ENCODE assay signal across 9 mouse cellular contexts in genomic region chr1:177259038-177259600, GRCm38 (mm10). TPM values are rescaled to one million over a fixed set of nuclear protein-coding genes. Genes with fewer than 3 reads are reported as not detected.
DNase-seq lines count a peak whose midpoint lies in the region; ATAC-seq and TF ChIP-seq lines count a peak whose summit lies in the region.
"Had no signal": no experiment of that assay in that cellular context is flagged by ENCODE, and none has a peak within 500 bp of the region (broad histone marks: within the 10 kb centered on the region; RNA-seq: fewer than 3 reads in every experiment).

No protein-coding gene starts in this region.

- H3K36me3 ChIP-seq in kidney, adult 2 months (ENCODE audit: control insufficient read depth, insufficient read depth, low read length), result no peaks in the 10 kb centered on the region
- no peaks in the 10 kb centered on the region for H3K36me3 ChIP-seq in ES-E14 (ENCODE audit: control insufficient read depth, insufficient read depth, low read length, poor library complexity, severe bottlenecking)
- H3K36me3 ChIP-seq in hindbrain, embryonic 11.5 days (ENCODE audit: control insufficient read depth, insufficient read depth, low read length), result no peaks in the 10 kb centered on the region
- no peaks in the 10 kb centered on the region for H3K36me3 ChIP-seq in midbrain, embryonic 14.5 days (ENCODE audit: control insufficient read depth, insufficient read depth, low read length)

- no peak overlapping the region for H3K27ac ChIP-seq in kidney, adult 2 months (ENCODE audit: insufficient read depth, low read depth, low read length)
- H3K27ac ChIP-seq in ES-E14 (ENCODE audit: insufficient read depth, low read depth, low read length, poor library complexity, severe bottlenecking), result no peak overlapping the region
- H3K27ac ChIP-seq in hindbrain, embryonic 11.5 days (ENCODE audit: low read depth, low read length), result peak overlapping the region; percentile 100
- H3K27ac ChIP-seq in midbrain, embryonic 14.5 days (replicated peaks; ENCODE audit: low read depth, low read length), result peak overlapping the region; percentile 100
- H3K27ac ChIP-seq: macrophage had no signal

- no peaks in the 10 kb centered on the region for H3K9me3 ChIP-seq in ES-E14 (ENCODE audit: control insufficient read depth, insufficient read depth, low read depth, low read length)
- no peaks in the 10 kb centered on the region for H3K9me3 ChIP-seq in hindbrain, embryonic 11.5 days (ENCODE audit: control insufficient read depth, low read length)
- H3K9me3 ChIP-seq in midbrain, embryonic 14.5 days (ENCODE audit: control insufficient read depth, low read length), result no peaks in the 10 kb centered on the region

- in situ Hi-C loops in ES-E14 (cut with MboI; ENCODE audit: low sequenced_read_pairs in 2 of 2, unreplicated experiment in 2 of 2), result no loop called here

- no peaks in the 10 kb centered on the region for H3K4me1 ChIP-seq in kidney, adult 2 months (ENCODE audit: control insufficient read depth, insufficient read depth, low read length)
- H3K4me1 ChIP-seq in ES-E14 (ENCODE audit: control insufficient read depth in 2 of 2, insufficient read depth in 2 of 2, low read length in 2 of 2, poor library complexity in 1 of 2), result peaks cover 3% of the 10 kb centered on the region in 2 experiments; a peak in 2 of 4 replicates
- no peaks in the 10 kb centered on the region for H3K4me1 ChIP-seq in hindbrain, embryonic 11.5 days (replicated peaks; ENCODE audit: control insufficient read depth, insufficient read depth, low read length)
- peaks cover 12% of the 10 kb centered on the region for H3K4me1 ChIP-seq in midbrain, embryonic 14.5 days (ENCODE audit: control insufficient read depth, insufficient read depth, low read length)

- intact Hi-C loops in left cerebral cortex, postnatal 4 days (cut with DNase I), result loop anchor here (5.0 to 10.0 kb wide), 4 partner anchors 183 to 426 kb away; partner anchors contain the start of gene Zbtb18

- DNase-seq in kidney, adult 2 months, result no peak
- DNase-seq in kidney, postnatal 10 days, result no peak
- DNase-seq in ES-E14 (ENCODE audit: low read depth, low spot score), result peak; percentile 17
- DNase-seq in hindbrain, embryonic 11.5 days (ENCODE audit: low spot score), result no peak
- DNase-seq in midbrain, embryonic 14.5 days, result no peak
- DNase-seq in adrenal gland, postnatal 36 days, result no peak
- no peak for DNase-seq in left cerebral cortex, postnatal 4 days

- no peaks in the 10 kb centered on the region for H3K27me3 ChIP-seq in kidney, adult 2 months (replicated peaks; ENCODE audit: control insufficient read depth, insufficient read depth, low read length)
- no peaks in the 10 kb centered on the region for H3K27me3 ChIP-seq in hindbrain, embryonic 11.5 days (ENCODE audit: control insufficient read depth, insufficient read depth, low read length)
- H3K27me3 ChIP-seq in midbrain, embryonic 14.5 days (ENCODE audit: control insufficient read depth, insufficient read depth, low read length), result no peaks in the 10 kb centered on the region

- 33% methylated on average over 16 of the region's 16 CpGs for WGBS in kidney, adult 2 months
- 23% methylated on average over 16 of the region's 16 CpGs for WGBS in hindbrain, embryonic 11.5 days
- WGBS in midbrain, embryonic 14.5 days, result 22% methylated on average over 16 of the region's 16 CpGs

- TF ChIP-seq CTCF in kidney, adult 2 months (conservative IDR thresholded peaks at IDR 0.05; ENCODE audit: insufficient read depth, insufficient read length, low read depth, low read length), result no peak

- peak overlapping the region; percentile 82 for H3K9ac ChIP-seq in ES-E14 (ENCODE audit: insufficient read depth, low read depth, low read length, poor library complexity, severe bottlenecking)
- peak overlapping the region; percentile 97 for H3K9ac ChIP-seq in hindbrain, embryonic 11.5 days (ENCODE audit: low read depth, low read length)
- peak overlapping the region; percentile 98 for H3K9ac ChIP-seq in midbrain, embryonic 14.5 days (replicated peaks; ENCODE audit: low read length)

- H3K4me3 ChIP-seq in kidney, adult 2 months (ENCODE audit: insufficient read depth, low read depth, low read length), result peak overlapping the region; percentile 77
- H3K4me3 ChIP-seq in ES-E14 (ENCODE audit: insufficient read depth in 1 of 2, low read depth in 1 of 2, low read length in 2 of 2, poor library complexity in 1 of 2, severe bottlenecking in 1 of 2), result peak overlapping the region; percentile 93 to 100
- H3K4me3 ChIP-seq in hindbrain, embryonic 11.5 days (ENCODE audit: low read depth, low read length), result peak overlapping the region; percentile 96
- peak overlapping the region; percentile 92 for H3K4me3 ChIP-seq in midbrain, embryonic 14.5 days (replicated peaks; ENCODE audit: low read depth, low read length)

- no peak for TF ChIP-seq POLR2A in kidney, adult 2 months (IDR thresholded peaks at IDR 0.05; ENCODE audit: low read depth, low read length)

- H3K4me2 ChIP-seq in hindbrain, embryonic 11.5 days (replicated peaks; ENCODE audit: low read depth, low read length), result peak overlapping the region; percentile 71
- peak overlapping the region; percentile 85 for H3K4me2 ChIP-seq in midbrain, embryonic 14.5 days (ENCODE audit: low read length)

- ATAC-seq in hindbrain, embryonic 11.5 days (ENCODE audit: low FRiP score), result no peak
- ATAC-seq in midbrain, embryonic 14.5 days (ENCODE audit: low FRiP score, low TSS enrichment), result no peak
- no peak for ATAC-seq in erythroid progenitor cell, adult 5-6 weeks (replicated peaks; ENCODE audit: low FRiP score, poor library complexity, severe bottlenecking)

TF ChIP-seq in ES-E14, 5 proteins besides CTCF, POLR2A, EP300 and RAD21:
- TF ChIP-seq ZC3H11A (IDR thresholded peaks at IDR 0.05; ENCODE audit: borderline replicate concordance, low read depth, low read length), result no peak
- no peak for TF ChIP-seq MAFK (IDR thresholded peaks at IDR 0.05; ENCODE audit: insufficient read depth, low read depth, low read length)
- TF ChIP-seq ZNF384 (IDR thresholded peaks at IDR 0.05; ENCODE audit: low read depth, low read length), result no peak
- no peak for TF ChIP-seq HCFC1 (IDR thresholded peaks at IDR 0.05; ENCODE audit: borderline replicate concordance, insufficient read depth, low read length)
- TF ChIP-seq CHD2 (IDR thresholded peaks at IDR 0.05; ENCODE audit: low read depth, low read length), result no peak

RNA-seq across cellular contexts. Expression of gene Akt3, which starts 1.1 kb away (rescaled TPM):
- polyA plus RNA-seq in kidney, adult 2 months (2012; rRNA removed), result 2.7 and 3.6 TPM in 2 replicates
- 8.4 and 8.5 TPM in 2 replicates for total RNA-seq in ES-E14 (2012; rRNA removed)
- polyA plus RNA-seq in hindbrain, embryonic 11.5 days (2014; fragmentation: Nextera tagmentation; extraction: Ambion mirVana), result 28.9 and 29.8 TPM in 2 replicates
- 27.3 and 33.7 TPM in 2 replicates for polyA plus RNA-seq in midbrain, embryonic 14.5 days (2014; fragmentation: Nextera tagmentation; extraction: Ambion mirVana)
- 10 to 100 TPM; 28.3 to 29.6 TPM for total RNA-seq in adrenal gland, postnatal 36 days (2021)
- total RNA-seq in left cerebral cortex, postnatal 4 days (2021), result 100 to 1,000 TPM; 306 to 351 TPM
- 20.5 and 25.6 TPM in 2 replicates for total RNA-seq in erythroid progenitor cell, adult 5-6 weeks (2015; ENCODE audit: low replicate concordance)
- total RNA-seq in erythroid progenitor cell, adult 5-6 weeks (2017; ENCODE audit: low replicate concordance), result 23.9 and 27.5 TPM in 2 replicates

Comparison
In these comparisons a context has a peak if more than half of its experiments do, and no peak if none do; other contexts are left out.
1. H3K27ac ChIP-seq: peak in hindbrain, embryonic 11.5 days (single experiment) and midbrain, embryonic 14.5 days (single experiment); none in kidney, adult 2 months (single experiment) and ES-E14 (single experiment).
2. RNA of gene Akt3, which starts 1.1 kb away (total RNA-seq): 306 to 351 TPM in left cerebral cortex, postnatal 4 days; 28.3 to 29.6 TPM in adrenal gland, postnatal 36 days, 20.5 to 27.5 TPM in erythroid progenitor cell, adult 5-6 weeks and 8.4 to 8.5 TPM in ES-E14; every median in the first group is over 10 times any median in the second.
3. Peak in every context shown above with its lines, with median percentiles within 50 percentile points of each other: H3K4me3 ChIP-seq and H3K9ac ChIP-seq.